Mouse (Mus musculus): ENCODE results near the gene Tmx1. TPM values are rescaled to one million over a fixed set of nuclear protein-coding genes. Genes with fewer than 3 reads are reported as not detected.

Gene Tmx1
- polyA plus RNA-seq, 1 experiment, result not detected

GRCm38 (mm10) chr12:70475336-70475735 is 22.4 kb downstream of the Tmx1 start:
- peaks cover 2% of the 10 kb centered on the region; the same call in 1 of the 2 replicates for H3K4me1 ChIP-seq (ENCODE audit: control insufficient read depth, insufficient read depth, low read length)
- no peak overlapping the region for H3K27ac ChIP-seq (ENCODE audit: insufficient read depth, low read depth, low read length)
- H3K4me3 ChIP-seq (ENCODE audit: insufficient read depth, low read depth, low read length), result no peak overlapping the region
- TF ChIP-seq CTCF (IDR thresholded peaks at IDR 0.05; ENCODE audit: insufficient read depth, low read depth, low read length), result no peak
- no peak for TF ChIP-seq POLR2A (IDR thresholded peaks at IDR 0.05; ENCODE audit: insufficient read depth, low read depth, low read length)
- WGBS, result 90% methylated on average over 3 of the region's 3 CpGs

- Histone ChIP-seq H3K27ac (ENCODE audit: insufficient read depth, low read depth, low read length) (no peak overlapping the region), H3K4me3 (ENCODE audit: insufficient read depth, low read depth, low read length) (no peak overlapping the region), H3K4me1 (ENCODE audit: control insufficient read depth, insufficient read depth, low read length) (peaks cover 2% of the 10 kb centered on the region; the same call in 1 of the 2 replicates)
- TF ChIP-seq POLR2A (IDR thresholded peaks at IDR 0.05; ENCODE audit: insufficient read depth, low read depth, low read length) (no peak), CTCF (IDR thresholded peaks at IDR 0.05; ENCODE audit: insufficient read depth, low read depth, low read length) (no peak)
- WGBS, result 53% methylated on average over 16 of the region's 16 CpGs
Observed at GRCm38 (mm10) chr12:70476884-70477576, 24.1 kb downstream of the Tmx1 start.

- Histone ChIP-seq H3K27ac (ENCODE audit: insufficient read depth, low read depth, low read length) (no peak overlapping the region), H3K4me3 (ENCODE audit: insufficient read depth, low read depth, low read length) (no peak overlapping the region), H3K4me1 (ENCODE audit: control insufficient read depth, insufficient read depth, low read length) (peaks cover 2% of the 10 kb centered on the region; the same call in 1 of the 2 replicates)
- WGBS, result 67% methylated on average over 16 of the region's 16 CpGs
- no peak for TF ChIP-seq POLR2A (IDR thresholded peaks at IDR 0.05; ENCODE audit: insufficient read depth, low read depth, low read length)
- TF ChIP-seq CTCF (IDR thresholded peaks at IDR 0.05; ENCODE audit: insufficient read depth, low read depth, low read length), result no peak
Observed at GRCm38 (mm10) chr12:70477593-70478287, 24.8 kb downstream of the Tmx1 start.

- TF ChIP-seq CTCF (IDR thresholded peaks at IDR 0.05; ENCODE audit: insufficient read depth, low read depth, low read length) (no peak), POLR2A (IDR thresholded peaks at IDR 0.05; ENCODE audit: insufficient read depth, low read depth, low read length) (no peak)
- no peaks in the 10 kb centered on the region for H3K4me1 ChIP-seq (ENCODE audit: control insufficient read depth, insufficient read depth, low read length)
- WGBS, result 92% methylated on average over 7 of the region's 7 CpGs
- no peak overlapping the region for H3K4me3 ChIP-seq (ENCODE audit: insufficient read depth, low read depth, low read length)
- no peak overlapping the region for H3K27ac ChIP-seq (ENCODE audit: insufficient read depth, low read depth, low read length)
Observed at GRCm38 (mm10) chr12:70485956-70486355, 33.1 kb downstream of the Tmx1 start.

- H3K4me3 ChIP-seq (ENCODE audit: insufficient read depth, low read depth, low read length), result no peak overlapping the region
- H3K27ac ChIP-seq (ENCODE audit: insufficient read depth, low read depth, low read length), result no peak overlapping the region
- TF ChIP-seq POLR2A (IDR thresholded peaks at IDR 0.05; ENCODE audit: insufficient read depth, low read depth, low read length) (no peak), CTCF (IDR thresholded peaks at IDR 0.05; ENCODE audit: insufficient read depth, low read depth, low read length) (no peak)
- H3K4me1 ChIP-seq (ENCODE audit: control insufficient read depth, insufficient read depth, low read length), result no peaks in the 10 kb centered on the region
- WGBS, result 85% methylated on average over 6 of the region's 6 CpGs
Observed at GRCm38 (mm10) chr12:70486716-70487480, 34.0 kb downstream of the Tmx1 start.

- no peak overlapping the region for H3K27ac ChIP-seq (ENCODE audit: insufficient read depth, low read depth, low read length)
Observed at GRCm38 (mm10) chr12:70492441-70492840, 39.5 kb downstream of the Tmx1 start.

GRCm38 (mm10) chr12:70494494-70495281 is 41.8 kb downstream of the Tmx1 start:
- no peak overlapping the region for H3K4me3 ChIP-seq (ENCODE audit: insufficient read depth, low read depth, low read length)
- no peaks in the 10 kb centered on the region for H3K4me1 ChIP-seq (ENCODE audit: control insufficient read depth, insufficient read depth, low read length)
- no peak for TF ChIP-seq POLR2A (IDR thresholded peaks at IDR 0.05; ENCODE audit: insufficient read depth, low read depth, low read length)
- H3K27ac ChIP-seq (ENCODE audit: insufficient read depth, low read depth, low read length), result no peak overlapping the region
- WGBS, result 53% methylated on average over 10 of the region's 10 CpGs

More at GRCm38 (mm10) chr12:70492441-70492840, 39.5 kb downstream of the Tmx1 start:
- TF ChIP-seq POLR2A (IDR thresholded peaks at IDR 0.05; ENCODE audit: insufficient read depth, low read depth, low read length), result no peak
- no peak for TF ChIP-seq CTCF (IDR thresholded peaks at IDR 0.05; ENCODE audit: insufficient read depth, low read depth, low read length)
- no peaks in the 10 kb centered on the region for H3K4me1 ChIP-seq (ENCODE audit: control insufficient read depth, insufficient read depth, low read length)
- 88% methylated on average over 10 of the region's 10 CpGs for WGBS
- no peak overlapping the region for H3K4me3 ChIP-seq (ENCODE audit: insufficient read depth, low read depth, low read length)

- 25% methylated on average over 4 of the region's 4 CpGs for WGBS
- TF ChIP-seq CTCF (IDR thresholded peaks at IDR 0.05; ENCODE audit: insufficient read depth, low read depth, low read length) (no peak), POLR2A (IDR thresholded peaks at IDR 0.05; ENCODE audit: insufficient read depth, low read depth, low read length) (no peak)
- H3K27ac ChIP-seq (ENCODE audit: insufficient read depth, low read depth, low read length), result no peak overlapping the region
- no peaks in the 10 kb centered on the region for H3K4me1 ChIP-seq (ENCODE audit: control insufficient read depth, insufficient read depth, low read length)
- H3K4me3 ChIP-seq (ENCODE audit: insufficient read depth, low read depth, low read length), result no peak overlapping the region
Observed at GRCm38 (mm10) chr12:70495282-70495922, 42.5 kb downstream of the Tmx1 start.

Measured in olfactory bulb, adult 2 months (tissue).